Mouse (Mus musculus): ENCODE results near the gene Ccdc106. TPM values are rescaled to one million over a fixed set of nuclear protein-coding genes. Genes with fewer than 3 reads are reported as not detected.
"Not testable (repeated sequence)": the region's sequence is repeated elsewhere in the genome, so short reads cannot be mapped to it uniquely, and the experiment has no call there.

Ccdc106 gene
- not detected for total RNA-seq (2022)

DNA sequence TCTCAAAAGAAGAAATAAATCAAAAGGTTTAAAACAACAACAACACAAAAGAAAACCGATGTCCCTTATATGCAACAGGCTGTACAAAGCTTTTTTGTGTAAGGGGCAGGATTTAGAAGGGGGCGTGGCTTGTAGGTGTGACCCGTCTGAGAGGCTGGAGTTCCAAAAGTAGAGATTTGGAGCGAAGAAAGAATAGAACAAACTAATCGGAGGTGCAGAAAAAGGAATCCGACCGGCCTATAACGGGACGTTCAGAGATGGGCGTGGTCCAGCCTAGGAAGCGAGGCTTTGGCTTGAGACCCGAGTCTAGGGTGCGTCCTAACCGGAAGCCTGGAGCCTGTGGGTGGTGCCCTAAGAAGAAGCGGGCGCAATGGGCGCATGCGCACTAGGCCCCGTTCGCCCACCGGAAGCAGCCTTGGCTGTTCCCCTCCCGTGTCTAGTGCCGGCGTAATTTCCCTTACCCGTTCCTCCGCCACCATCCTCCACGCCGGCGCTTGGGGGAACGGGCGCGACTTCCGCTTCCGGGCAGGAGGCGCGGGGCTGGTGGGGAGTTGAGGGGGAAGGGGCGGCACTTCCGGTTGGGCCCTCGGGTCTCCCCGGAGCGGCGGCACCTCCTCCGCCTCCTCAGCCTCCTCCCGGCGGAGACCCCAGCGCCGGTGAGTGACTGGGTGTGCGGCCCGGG is at the start of gene Ccdc106, which contains the start of gene Zfp865:
TSS of gene Ccdc106 (plus strand) at position 554 of the 682 bp plus-strand sequence.
TSS of gene Zfp865 (plus strand) at position 377 of the 682 bp plus-strand sequence.
- peak; percentile 98 to 99 for DNase-seq (ENCODE audit: low spot score in 2 of 2)

DNA sequence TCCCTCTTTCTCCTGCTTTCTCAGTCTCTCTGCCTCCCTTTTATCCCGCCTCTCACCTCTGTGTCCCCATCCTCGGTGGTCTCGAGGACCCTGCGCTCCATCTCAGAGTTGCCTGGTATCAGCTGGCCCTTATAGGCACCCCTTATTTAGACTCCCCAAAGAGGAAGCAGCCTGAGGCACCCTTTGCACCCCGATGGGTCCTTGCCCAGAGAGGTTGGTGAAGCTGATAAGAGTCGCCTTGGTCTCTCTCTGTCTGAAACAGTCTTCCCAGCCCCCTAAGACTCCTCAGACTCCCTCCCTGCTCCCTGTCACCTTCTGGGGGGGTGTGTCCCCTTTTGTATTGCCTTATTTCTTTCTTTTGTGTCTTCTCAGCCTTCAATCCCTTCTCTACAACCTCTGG is 49.3 kb upstream of the Ccdc106 start, which contains the start of gene Sbk3:
TSS of gene Sbk3 (minus strand) at position 101 of the 400 bp plus-strand sequence.
- DNase-seq (ENCODE audit: low spot score in 2 of 2), result no peak

DNA sequence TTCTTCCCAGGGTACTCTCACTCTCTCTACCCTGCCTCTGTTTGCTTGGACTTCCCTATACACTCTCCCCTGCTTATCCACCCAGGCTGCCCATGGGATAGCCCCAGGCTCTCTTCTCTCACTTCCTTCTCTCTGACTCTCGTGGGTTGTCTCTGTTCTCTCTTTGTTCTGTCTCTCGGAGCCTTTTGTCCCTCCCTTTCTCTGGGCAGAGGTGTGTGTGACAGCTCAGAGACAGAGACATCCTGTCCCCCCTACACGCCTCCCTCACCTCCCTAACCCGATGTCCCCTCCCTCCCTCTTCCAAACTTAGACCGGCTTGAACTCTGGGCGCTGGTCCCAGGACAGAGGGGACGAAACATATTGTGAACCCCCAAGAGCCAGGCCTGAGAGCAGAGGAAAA is 48.6 kb upstream of the Ccdc106 start:
- DNase-seq (ENCODE audit: low spot score in 2 of 2), result no peak

DNA sequence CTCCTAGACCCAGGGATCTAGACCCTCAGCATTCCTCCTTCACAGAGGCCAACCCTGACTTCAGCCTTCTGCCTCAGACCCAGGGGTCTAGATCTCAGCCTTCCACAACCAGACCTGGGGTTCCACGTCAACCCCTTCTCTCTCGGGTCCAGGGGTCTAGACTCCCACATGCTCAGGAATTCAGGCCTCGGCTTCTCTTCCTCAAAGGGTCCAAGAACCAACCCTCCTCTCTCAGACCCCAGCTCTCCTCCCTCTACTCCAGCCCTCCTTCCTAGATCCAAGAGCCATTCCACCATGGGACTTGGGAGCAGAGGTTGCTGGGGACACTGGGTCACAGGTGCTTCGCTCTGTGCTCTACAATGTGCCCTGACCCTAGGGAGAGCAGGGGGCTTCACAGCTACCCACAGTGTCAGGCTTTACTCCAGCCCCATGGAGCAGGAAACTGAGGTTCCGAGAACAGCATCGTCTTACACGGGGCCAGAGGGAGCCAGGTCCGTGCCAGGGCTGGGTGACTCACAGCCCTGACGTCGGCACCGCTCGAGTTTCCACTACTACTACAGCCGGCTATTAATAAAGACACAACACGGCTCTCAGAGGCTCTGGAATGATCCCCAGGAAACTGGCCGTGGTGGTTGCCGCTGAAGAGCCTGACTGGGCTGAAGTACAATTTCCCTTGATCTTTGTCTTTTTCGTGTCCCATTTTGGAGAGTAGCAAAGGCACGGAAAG is 47.9 kb upstream of the Ccdc106 start:
- DNase-seq (ENCODE audit: low spot score in 2 of 2), result peak; percentile 80 to 85

DNA sequence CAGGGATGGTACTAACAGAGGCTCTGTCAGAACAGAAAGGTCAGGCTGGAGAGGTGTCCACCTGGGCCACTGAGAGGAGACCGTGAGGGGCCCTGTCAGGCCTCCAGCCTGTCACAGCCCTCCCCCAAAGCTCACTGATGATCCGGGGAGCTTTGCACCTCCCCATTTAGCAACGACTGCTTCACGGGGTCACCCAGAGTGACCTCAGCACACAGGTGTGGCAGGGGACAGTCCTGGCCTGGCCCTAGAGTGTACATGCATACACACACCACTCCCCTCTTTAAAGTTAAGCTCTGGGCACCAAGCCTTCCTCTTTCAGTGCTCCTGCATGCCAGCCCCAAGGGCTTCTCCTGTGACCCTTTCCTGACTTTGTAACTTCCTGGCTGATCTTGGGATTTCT is 44.9 kb upstream of the Ccdc106 start:
- no peak for DNase-seq (ENCODE audit: low spot score in 2 of 2)

DNA sequence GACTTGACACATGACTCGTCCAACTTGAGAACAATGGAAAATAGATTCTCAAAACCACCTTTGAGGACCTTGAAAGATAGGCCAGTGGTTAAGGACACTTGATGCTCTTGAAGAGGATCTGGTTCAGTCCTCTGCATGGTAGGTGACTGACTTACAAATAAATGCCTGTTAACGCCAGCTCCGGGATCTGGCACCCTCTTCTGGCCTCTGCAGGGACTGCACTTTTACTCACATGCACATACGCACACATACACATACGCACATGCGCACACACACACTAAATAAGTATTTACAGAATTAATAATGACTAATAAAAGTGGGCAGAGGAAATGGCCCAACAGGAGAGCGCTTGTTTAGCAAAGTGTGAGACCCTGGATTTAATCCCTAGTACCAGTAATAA is 43.5 kb upstream of the Ccdc106 start:
- DNase-seq (ENCODE audit: low spot score in 2 of 2), result no peak

DNA sequence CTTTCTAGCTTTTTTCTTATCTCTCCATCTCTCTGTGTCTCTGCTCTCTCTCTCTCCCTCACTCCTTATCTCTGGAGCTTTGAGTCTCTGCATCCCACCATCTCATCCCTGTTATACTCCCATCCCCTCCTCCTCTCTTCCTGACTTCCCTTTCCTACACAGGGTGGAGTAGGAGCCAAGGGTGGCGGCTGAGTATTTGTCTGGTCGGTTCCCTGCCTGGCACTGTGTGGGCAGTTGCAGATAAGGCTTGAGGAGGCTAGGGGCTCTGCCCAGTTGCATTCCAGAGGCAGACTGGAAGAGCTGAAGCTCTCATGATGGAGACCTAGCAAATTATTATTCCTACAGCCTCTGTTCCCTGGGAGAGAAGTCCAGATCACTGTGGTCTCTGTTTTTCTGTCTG is 32.1 kb upstream of the Ccdc106 start:
- DNase-seq (ENCODE audit: low spot score in 2 of 2), result no peak

DNA sequence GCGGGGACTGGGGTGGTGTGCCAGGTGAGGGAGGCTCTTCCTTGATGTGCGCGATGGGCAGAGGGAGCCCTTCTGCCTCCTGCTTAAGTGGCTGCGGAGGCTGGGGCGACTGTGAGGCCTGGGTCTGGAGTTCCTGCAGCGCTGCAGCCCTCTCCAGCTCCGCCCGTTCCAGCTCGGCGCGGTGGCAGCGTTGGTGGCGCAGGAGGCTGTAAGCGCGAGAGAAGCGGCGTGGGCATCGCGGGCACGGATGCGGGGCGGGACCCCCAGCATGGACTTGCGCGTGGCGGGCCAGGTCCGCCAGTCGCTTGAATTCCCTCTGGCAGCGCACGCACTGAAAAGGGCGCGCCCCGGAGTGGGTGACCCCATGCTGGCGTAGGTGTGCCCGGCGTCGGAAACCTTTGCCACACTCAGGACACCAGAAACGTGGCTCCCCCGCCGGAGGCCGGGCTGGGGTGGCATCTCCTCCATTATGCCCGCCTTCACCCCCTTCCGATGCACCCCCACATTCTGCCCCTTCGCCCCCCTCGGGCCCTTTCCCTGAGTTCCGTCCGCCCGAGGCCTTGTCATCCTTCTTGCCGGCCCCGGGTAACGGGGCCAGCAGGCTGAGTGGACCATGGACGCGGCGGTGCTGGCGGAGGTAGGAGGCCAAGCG is 26.9 kb upstream of the Ccdc106 start:
- DNase-seq (ENCODE audit: low spot score in 2 of 2), result no peak

DNA sequence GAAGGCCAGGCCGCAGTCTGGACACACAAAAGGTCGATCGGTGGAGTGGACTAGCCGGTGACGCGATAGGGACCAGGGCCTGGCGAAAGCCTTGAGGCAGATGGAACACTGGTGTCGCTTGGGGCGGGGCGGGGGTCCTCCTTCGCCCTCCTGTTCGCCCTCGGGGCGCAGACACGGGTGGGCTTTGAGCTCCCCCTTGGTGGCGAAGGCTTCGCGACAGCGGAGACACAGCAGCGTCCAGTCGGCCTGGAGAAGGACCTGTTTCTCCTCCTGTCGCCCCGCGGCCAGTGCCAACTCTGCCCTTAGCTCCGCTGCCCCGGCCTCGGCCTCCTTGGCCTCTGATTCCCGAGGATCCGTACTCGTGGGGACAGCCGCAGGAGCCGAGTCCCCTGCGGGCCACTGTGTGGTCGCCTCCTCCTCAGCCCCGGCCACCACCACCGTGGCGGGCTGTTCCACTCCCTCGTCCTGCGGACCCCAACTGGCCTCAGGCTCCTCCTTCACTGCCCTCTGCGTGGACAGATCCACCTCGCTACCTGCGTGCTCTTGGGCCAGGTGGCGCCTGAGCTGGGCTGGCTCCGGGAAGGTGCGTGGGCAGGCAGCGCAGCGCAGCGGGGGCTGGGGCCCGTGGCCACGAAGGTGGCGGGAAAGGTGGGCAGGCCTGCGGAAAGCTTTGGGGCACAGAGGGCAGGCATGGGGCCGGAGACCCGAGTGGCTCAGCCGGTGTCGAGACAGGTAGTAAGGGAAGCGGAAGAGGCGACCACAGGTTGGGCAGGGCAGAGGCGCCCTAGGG is 26.2 kb upstream of the Ccdc106 start:
- DNase-seq (ENCODE audit: low spot score in 2 of 2), result no peak

DNA sequence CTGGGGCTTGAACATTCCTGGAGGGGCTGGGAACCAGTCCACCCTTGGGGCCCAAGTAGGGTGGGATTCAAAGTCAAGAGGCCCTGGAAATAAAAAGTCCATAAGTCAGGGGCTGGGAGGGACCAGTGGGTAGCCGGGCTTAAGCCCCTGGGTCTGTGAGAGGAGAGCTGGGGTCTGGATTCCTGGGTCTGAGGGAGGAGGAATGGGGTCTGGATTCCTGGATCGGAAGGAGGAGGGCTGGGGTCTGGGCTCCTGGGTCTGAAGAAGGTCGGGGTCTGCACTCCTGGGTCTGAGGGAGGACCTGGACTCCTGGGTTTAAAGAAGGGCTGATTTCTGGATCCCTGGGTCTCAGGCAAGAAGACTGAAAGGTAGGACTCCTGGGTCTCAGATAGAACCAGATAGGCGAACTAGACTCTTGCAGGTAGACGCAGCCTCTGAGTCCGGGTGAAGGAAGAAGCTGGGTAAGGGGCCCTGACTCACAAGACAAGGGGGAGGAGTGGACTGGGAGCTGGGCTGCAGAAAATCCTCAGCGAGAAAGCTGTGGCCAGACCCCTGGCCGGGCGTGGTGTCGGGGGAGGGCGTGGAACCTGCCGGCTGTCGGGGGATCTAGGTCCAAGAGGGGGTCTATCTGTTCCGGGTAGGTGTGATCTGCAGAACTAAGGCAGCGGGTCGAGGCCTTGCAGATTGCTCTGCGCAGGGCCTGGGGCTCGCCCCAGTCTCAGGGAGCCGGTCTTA is 24.9 kb upstream of the Ccdc106 start:
- DNase-seq (ENCODE audit: low spot score in 2 of 2), result no peak

DNA sequence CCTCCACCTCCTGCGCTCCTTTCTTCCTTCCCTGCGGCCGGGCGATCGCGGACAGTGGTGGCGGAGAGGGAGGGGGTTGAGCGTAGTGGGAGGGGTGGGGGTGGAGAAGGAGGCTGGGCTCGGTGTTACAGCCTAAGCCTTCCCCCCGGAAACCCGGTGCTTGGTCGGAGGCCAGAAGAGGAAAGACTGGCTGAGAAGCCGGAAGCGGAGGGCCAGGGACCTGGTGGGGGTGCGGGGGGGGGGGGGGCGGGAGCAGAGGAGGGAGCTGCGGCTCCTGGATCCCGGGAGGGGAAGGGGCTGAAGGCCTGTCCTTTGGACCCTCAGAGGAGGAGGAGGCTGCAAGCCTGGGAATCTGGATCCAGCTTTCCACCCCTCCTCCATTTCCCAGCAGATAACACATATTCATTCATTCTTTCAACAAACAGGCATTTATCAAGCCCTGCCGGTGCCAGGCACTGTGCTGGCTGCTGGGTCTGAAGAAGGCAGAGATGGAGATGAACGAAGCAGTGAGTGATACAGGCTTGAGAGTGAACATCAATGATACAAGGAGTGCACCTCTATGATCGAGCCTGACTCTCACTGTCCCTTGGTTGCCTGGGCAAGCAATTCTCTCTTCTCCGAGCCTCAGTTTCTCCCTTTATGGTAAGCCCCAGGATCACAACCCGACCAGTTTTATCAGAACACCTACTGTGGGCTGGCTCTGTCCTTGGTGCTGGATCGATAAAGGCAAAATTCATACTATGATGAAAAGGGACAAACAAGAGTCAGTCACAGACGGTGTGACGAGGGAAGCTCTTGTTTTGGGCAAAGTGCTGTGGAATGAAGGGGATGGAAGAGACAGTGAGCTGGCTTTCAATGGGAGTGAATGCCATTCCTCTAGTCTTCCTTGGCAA is 24.1 kb upstream of the Ccdc106 start, which contains the start of gene Zfp579:
TSS of gene Zfp579 (minus strand) at position 156 of the 893 bp plus-strand sequence.
- peak; percentile 86 for DNase-seq (ENCODE audit: low spot score in 2 of 2)

DNA sequence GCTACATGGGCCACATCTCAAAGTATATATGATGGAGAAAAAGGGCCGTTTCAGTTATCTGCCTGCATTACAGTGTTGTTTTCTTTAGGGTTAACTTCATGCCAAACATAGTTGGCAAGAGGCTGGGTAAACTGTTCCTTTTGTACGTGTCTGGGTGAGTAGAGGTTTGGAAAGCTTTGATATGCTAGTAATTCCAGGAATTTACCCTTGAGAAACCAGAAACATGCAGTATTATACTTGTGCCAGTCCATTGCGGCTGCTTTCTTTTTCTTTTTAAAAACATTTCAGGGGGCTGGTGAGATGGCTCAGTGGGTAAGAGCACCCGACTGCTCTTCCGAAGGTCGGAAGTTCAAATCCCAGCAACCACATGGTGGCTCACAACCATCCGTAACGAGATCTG is 23.4 kb upstream of the Ccdc106 start:
- no peak for DNase-seq (ENCODE audit: low spot score in 2 of 2)

DNA sequence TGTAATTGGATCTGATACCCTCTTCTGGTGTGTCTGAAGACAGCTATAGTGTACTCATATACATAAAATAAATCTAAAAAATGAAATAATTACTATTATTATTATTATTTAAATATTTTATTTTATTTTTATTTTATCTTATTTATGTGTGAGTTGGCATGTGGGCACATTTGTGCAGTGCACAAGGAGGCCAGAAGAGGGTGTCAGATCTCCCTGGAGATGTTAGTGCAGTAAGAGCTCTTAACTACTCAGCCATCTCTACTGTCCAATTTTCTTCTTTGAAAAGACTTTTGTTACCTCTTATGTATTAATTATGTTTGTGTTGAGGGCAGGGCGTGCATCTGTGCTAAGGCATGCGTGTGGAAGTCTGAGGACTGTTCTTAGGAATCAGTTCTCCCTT is 20.5 kb upstream of the Ccdc106 start:
- no peak for DNase-seq (ENCODE audit: low spot score in 2 of 2)

DNA sequence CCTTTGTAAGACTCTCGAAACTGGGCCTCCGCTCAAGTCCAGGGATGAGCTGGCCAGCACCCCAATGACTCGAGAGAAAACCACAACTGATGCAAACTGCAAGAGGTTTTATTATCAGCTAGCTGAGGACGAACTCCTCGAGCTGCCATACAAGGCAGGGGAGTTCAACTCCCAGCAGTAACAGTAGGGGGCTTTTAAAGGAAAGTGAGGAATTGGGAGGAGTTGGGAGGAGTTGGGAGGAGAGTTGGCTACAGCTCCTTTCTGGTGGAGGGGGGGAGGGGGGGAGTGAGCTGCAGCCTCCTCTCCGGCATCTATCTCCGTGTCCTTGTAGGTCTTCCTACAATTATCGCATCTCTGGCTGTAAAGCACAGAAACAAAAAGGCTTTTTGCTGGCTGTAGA is 17.5 kb upstream of the Ccdc106 start:
- not testable (repeated sequence) for DNase-seq (ENCODE audit: low spot score in 2 of 2)

DNA sequence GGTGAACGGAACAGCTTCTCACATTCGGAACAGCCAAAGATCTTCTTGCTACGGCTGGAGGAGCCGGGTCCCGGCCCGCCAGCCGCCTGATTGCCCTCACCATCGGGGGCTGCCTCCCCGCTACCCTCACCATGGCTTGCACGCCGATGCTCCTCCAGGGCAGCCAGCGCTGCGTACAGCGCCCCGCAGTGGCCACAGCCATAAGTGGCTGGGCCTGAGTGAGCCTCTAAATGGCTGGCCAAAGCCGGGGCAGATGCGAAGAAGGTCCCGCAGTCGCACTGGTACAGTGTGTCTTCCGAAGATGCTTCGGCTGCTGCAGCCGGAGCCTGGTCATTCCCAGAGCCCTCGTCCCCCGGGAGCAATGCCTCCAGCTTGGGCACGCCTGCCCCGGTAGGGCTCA is 12.1 kb upstream of the Ccdc106 start:
- DNase-seq (ENCODE audit: low spot score in 2 of 2), result no peak

DNA sequence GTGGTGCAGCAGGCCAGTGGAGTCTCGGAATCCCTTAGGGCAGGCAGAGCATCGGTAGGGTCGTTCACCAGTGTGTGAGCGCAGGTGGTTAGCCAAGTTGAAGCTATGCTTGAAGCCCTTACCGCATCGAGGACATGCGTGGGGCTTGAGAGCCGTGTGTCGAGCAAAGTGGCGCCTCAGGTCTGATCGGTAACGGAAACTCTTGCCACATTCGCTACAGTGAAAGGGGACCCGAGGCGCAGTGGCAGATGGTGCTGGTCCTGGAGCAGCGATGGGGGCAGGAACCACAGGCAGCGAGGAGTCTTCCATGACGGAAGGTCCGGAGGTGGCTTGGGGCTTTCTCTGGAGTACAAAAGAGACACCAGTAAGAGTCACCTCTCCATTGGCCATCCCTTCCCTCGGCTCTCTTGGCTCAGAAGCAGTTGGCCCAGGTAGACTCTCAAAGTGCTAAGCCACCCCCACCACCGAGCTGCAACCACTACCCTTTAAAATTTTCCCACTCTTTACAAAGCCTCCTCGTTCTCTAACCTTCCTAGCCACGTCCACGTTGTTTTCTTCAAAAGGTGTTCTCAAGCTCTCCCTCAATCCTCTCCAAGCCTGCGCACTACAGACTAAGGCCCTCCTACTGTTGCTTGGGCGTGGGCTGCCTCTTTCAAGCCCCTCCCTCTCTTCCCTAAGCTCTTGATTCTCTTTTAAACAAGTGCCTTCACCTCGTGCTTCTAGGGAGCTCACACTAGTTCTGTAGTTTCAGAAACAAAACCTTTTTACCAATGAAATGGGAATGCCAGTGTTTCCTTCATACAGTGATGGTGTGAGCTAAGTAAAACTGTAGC is 7.5 kb upstream of the Ccdc106 start:
- no peak for DNase-seq (ENCODE audit: low spot score in 2 of 2)

DNA sequence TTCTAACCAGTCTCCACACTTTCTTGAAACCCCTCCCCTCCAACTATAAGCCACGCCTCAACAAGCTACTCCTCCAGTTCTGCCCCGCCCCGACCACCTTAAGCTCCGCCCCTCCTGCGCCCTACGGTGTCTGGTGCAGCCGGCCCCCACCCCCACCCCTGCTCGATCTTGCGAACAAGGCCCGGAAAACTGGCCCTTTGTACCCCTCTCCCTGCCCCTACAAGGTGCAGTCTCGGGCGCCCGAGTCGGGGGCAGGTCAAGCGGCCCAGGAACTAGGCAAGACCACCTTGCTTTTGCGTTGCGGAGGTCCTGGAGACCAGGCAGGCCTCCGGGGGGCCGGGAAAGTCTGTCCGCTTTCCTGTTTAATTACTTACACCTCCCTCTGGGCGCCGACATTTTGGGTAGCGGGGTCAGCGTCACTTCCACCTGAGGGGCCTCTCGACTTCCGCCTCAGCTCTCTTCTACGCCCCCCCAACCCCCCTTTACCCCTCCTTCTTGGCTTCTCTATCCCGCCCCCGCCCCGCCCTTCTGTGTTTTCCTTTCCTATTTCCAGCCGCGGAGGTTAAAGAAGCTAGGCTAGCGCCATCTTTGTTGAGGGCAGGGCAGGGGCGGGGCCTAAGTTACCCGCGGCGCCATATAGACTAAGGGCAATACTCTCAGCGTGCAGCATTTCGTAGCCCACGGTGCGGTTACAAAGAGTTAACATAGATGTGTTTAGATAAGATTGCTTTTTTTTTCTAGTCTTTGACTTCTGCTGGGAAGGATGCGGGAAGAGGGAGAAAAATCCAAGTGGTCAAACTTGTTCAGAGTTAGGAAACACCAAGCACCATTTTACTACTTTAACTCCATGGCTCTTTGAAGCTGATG is 5.9 kb upstream of the Ccdc106 start, which contains the start of the genes Zfp524 and Fiz1:
TSS of gene Zfp524 (plus strand) at position 165 of the 867 bp plus-strand sequence.
TSS of gene Fiz1 (minus strand) at position 447 of the 867 bp plus-strand sequence.
- peak; percentile 97 to 98 for DNase-seq (ENCODE audit: low spot score in 2 of 2)

Data from gastrocnemius, adult 8-10 months (tissue).